Mouse (Mus musculus) lung, postnatal 0 days (tissue): ENCODE measurements around the gene Nipal1.

Source experiments
- CTCF ChIP-seq: IDR thresholded peaks from 2 replicates; pipeline ENCODE4 v1.5.1; 2016; ENCODE audit warnings: antibody characterized with exemption, mild to moderate bottlenecking
- EP300 ChIP-seq: IDR thresholded peaks from 2 replicates; pipeline ENCODE4 v1.6.1; 2016; ENCODE audit warnings: antibody characterized with exemption, mild to moderate bottlenecking, control low read depth

DNA sequence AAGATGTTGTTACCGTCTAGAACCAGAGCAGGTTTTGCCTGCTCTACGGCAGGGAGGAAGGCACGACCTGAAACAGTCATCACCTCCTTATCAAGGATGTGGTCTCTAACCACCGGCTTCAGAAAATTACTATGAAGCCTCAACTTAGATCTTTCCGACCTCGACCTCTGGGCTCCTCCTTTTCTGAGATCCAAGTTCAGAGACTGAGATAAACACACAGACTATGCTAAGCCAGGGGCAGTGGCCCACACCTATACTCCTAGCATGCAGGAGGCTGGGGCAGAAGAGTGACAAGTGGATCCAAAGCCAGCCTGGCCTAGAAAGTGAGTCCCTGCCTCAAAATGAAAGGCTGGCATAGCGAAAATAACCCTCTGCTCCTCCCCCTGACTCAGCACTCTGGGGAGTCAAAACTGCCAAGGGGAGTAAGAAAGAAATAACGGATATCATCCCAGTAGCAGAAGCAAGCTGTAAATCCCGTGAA is 12.8 kb upstream of the Nipal1 start:
- TF ChIP-seq EP300 (no peak), CTCF (no peak)
